34 mouse cellular contexts compared by ENCODE assay signal in genomic region chr4:154007759-154008158, GRCm38 (mm10). TPM values are rescaled to one million over a fixed set of nuclear protein-coding genes. Genes with fewer than 3 reads are reported as not detected.
A peak's percentile ranks its signal among the peaks of the same experiment; 100 is the strongest.
DNase-seq lines count a peak whose midpoint lies in the region; ATAC-seq and TF ChIP-seq lines count a peak whose summit lies in the region.
"Had no signal": no experiment of that assay in that cellular context is flagged by ENCODE, and none has a peak within 500 bp of the region (broad histone marks: within the 10 kb centered on the region; RNA-seq: fewer than 3 reads in every experiment).

No protein-coding gene starts in this region.

- 0 out of 2 replicates have a peak overlapping the region, but pooled peaks have one; percentile 15 for H3K9ac ChIP-seq in hindbrain, embryonic 13.5 days
- H3K9ac ChIP-seq in hindbrain, embryonic 16.5 days (ENCODE audit: low read depth, low read length) = no peak overlapping the region
- H3K9ac ChIP-seq: forebrain, embryonic 13.5 days; heart, embryonic 12.5 days; hindbrain, embryonic 15.5 days; limb, embryonic 12.5 days; liver, embryonic 15.5 days; midbrain, embryonic 12.5 days had no signal

- H3K27me3 ChIP-seq in hindbrain, embryonic 13.5 days = no peaks in the 10 kb centered on the region
- H3K27me3 ChIP-seq in hindbrain, embryonic 16.5 days (replicated peaks; ENCODE audit: control insufficient read depth, insufficient read depth, low read length) = no peaks in the 10 kb centered on the region
- no peaks in the 10 kb centered on the region for H3K27me3 ChIP-seq in limb, embryonic 10.5 days (ENCODE audit: low read depth, poor library complexity, severe bottlenecking)
- H3K27me3 ChIP-seq: forebrain, embryonic 13.5 days; heart, embryonic 12.5 days; hindbrain, embryonic 15.5 days; limb, embryonic 12.5 days; liver, embryonic 15.5 days; megakaryocyte, embryonic 14.5 days; midbrain, embryonic 12.5 days; Patski had no signal

- TF ChIP-seq CTCF in layer of hippocampus, adult 2 months (conservative IDR thresholded peaks at IDR 0.05) = no peak

- 82% methylated on average over 4 of the region's 4 CpGs for WGBS in hindbrain, embryonic 13.5 days
- 83% methylated on average over 4 of the region's 4 CpGs for WGBS in hindbrain, embryonic 16.5 days
- 89% methylated on average over 4 of the region's 4 CpGs for WGBS in limb, embryonic 10.5 days

- H3K9me3 ChIP-seq in hindbrain, embryonic 13.5 days = no peaks in the 10 kb centered on the region
- H3K9me3 ChIP-seq in hindbrain, embryonic 16.5 days (ENCODE audit: control insufficient read depth, low read length) = no peaks in the 10 kb centered on the region
- no peaks in the 10 kb centered on the region for H3K9me3 ChIP-seq in limb, embryonic 10.5 days (replicated peaks)
- H3K9me3 ChIP-seq: forebrain, embryonic 13.5 days; G1E; heart, embryonic 12.5 days; hindbrain, embryonic 15.5 days; limb, embryonic 12.5 days; liver, embryonic 15.5 days; midbrain, embryonic 12.5 days had no signal

- no peak overlapping the region for H3K4me3 ChIP-seq in hindbrain, embryonic 13.5 days
- H3K4me3 ChIP-seq in hindbrain, embryonic 16.5 days (ENCODE audit: low read length) = no peak overlapping the region
- no peak overlapping the region for H3K4me3 ChIP-seq in limb, embryonic 10.5 days
- H3K4me3 ChIP-seq in layer of hippocampus, adult 2 months = no peak overlapping the region
- H3K4me3 ChIP-seq: forebrain, embryonic 13.5 days; heart, embryonic 12.5 days; hindbrain, embryonic 15.5 days; limb, embryonic 12.5 days; liver, embryonic 15.5 days; megakaryocyte, embryonic 14.5 days; midbrain, embryonic 12.5 days had no signal

- H3K36me3 ChIP-seq in hindbrain, embryonic 13.5 days = peaks cover 51% of the 10 kb centered on the region
- peaks cover 25% of the 10 kb centered on the region for H3K36me3 ChIP-seq in hindbrain, embryonic 16.5 days (ENCODE audit: control insufficient read depth, insufficient read depth, low read length)
- peaks cover 45% of the 10 kb centered on the region for H3K36me3 ChIP-seq in limb, embryonic 10.5 days

- H3K4me2 ChIP-seq in hindbrain, embryonic 13.5 days = no peak overlapping the region
- no peak overlapping the region for H3K4me2 ChIP-seq in hindbrain, embryonic 16.5 days (ENCODE audit: low read length)
- H3K4me2 ChIP-seq: forebrain, embryonic 13.5 days; heart, embryonic 12.5 days; hindbrain, embryonic 15.5 days; limb, embryonic 12.5 days; liver, embryonic 15.5 days; midbrain, embryonic 12.5 days had no signal

- peaks cover 13% of the 10 kb centered on the region for H3K4me1 ChIP-seq in hindbrain, embryonic 13.5 days (replicated peaks)
- peaks cover 7% of the 10 kb centered on the region for H3K4me1 ChIP-seq in hindbrain, embryonic 16.5 days (ENCODE audit: control insufficient read depth, insufficient read depth, low read depth, low read length)
- H3K4me1 ChIP-seq in limb, embryonic 10.5 days = peaks cover 10% of the 10 kb centered on the region

- ATAC-seq in hindbrain, embryonic 13.5 days (ENCODE audit: low FRiP score) = no peak
- ATAC-seq in hindbrain, embryonic 16.5 days = no peak
- ATAC-seq: forebrain, embryonic 13.5 days; Patski had no signal

- peak; percentile 47 for DNase-seq in adrenal gland, postnatal 14 days
- DNase-seq in adrenal gland, postnatal 4 days (ENCODE audit: low spot score in 2 of 2) = no peak
- DNase-seq in lung, adult 18-20 months = peak; percentile 76 to 81
- peak; percentile 67 for DNase-seq in lung, postnatal 25 days (ENCODE audit: low spot score)
- DNase-seq in limb, embryonic 10.5 days (ENCODE audit: low spot score) = no peak
- DNase-seq in layer of hippocampus, adult 2 months (ENCODE audit: low spot score in 2 of 2) = no peak
- DNase-seq: cerebellum, adult 2 months; cerebellum, postnatal 14 days; gastrocnemius, postnatal 14 days; heart, adult 18-20 months; heart, postnatal 4 days; kidney, adult 18-20 months; layer of hippocampus, postnatal 36 days; right cerebral cortex, postnatal 14 days; thymus, postnatal 14 days had no signal

- no peak overlapping the region for H3K27ac ChIP-seq in hindbrain, embryonic 13.5 days
- no peak overlapping the region for H3K27ac ChIP-seq in hindbrain, embryonic 16.5 days (ENCODE audit: low read depth, low read length)
- no peak overlapping the region for H3K27ac ChIP-seq in limb, embryonic 10.5 days
- no peak overlapping the region for H3K27ac ChIP-seq in layer of hippocampus, adult 2 months
- H3K27ac ChIP-seq: forebrain, embryonic 13.5 days; hindbrain, embryonic 15.5 days; limb, embryonic 12.5 days; liver, embryonic 15.5 days; midbrain, embryonic 12.5 days had no signal

RNA-seq across cellular contexts. Expression of gene Lrrc47, which starts 3.8 kb away (rescaled TPM):
- 39.8 and 44.3 TPM in 2 replicates for total RNA-seq in adrenal gland, postnatal 14 days (2021)
- 10 to 100 TPM; 64.2 to 65.6 TPM for total RNA-seq in adrenal gland, postnatal 4 days (2021)
- polyA plus RNA-seq in hindbrain, embryonic 13.5 days (2015; fragmentation: Nextera tagmentation; extraction: Ambion mirVana) = 20.3 and 24.4 TPM in 2 replicates
- 12.8 and 15.8 TPM in 2 replicates for polyA plus RNA-seq in hindbrain, embryonic 16.5 days (2015; fragmentation: Nextera tagmentation; extraction: Ambion mirVana)
- polyA plus RNA-seq in limb, embryonic 10.5 days (2016; fragmentation: Nextera tagmentation; extraction: Ambion mirVana) = 28.3 and 32.2 TPM in 2 replicates
- 10 to 100 TPM; 65.4 to 70.3 TPM for total RNA-seq in layer of hippocampus, adult 2 months (2021)

RNA-seq across cellular contexts. Expression of gene Smim1, which starts 18.3 kb away (rescaled TPM):
- total RNA-seq in adrenal gland, postnatal 14 days (2021) = 31.4 and 33.0 TPM in 2 replicates
- 10 to 100 TPM; 62.0 to 63.3 TPM for total RNA-seq in adrenal gland, postnatal 4 days (2021)
- polyA plus RNA-seq in hindbrain, embryonic 13.5 days (2015; fragmentation: Nextera tagmentation; extraction: Ambion mirVana) = 7.3 and 8.1 TPM in 2 replicates
- 13.9 and 14.9 TPM in 2 replicates for polyA plus RNA-seq in hindbrain, embryonic 16.5 days (2015; fragmentation: Nextera tagmentation; extraction: Ambion mirVana)
- 12.7 and 27.4 TPM in 2 replicates for polyA plus RNA-seq in limb, embryonic 10.5 days (2016; fragmentation: Nextera tagmentation; extraction: Ambion mirVana)
- total RNA-seq in layer of hippocampus, adult 2 months (2021) = 1 to 10 TPM; 6.3 to 7.8 TPM

RNA-seq across cellular contexts. Expression of gene Cep104, which starts 32.8 kb away (rescaled TPM):
- 22.3 and 24.8 TPM in 2 replicates for total RNA-seq in adrenal gland, postnatal 14 days (2021)
- 10 to 100 TPM; 22.1 to 23.1 TPM for total RNA-seq in adrenal gland, postnatal 4 days (2021)
- polyA plus RNA-seq in hindbrain, embryonic 13.5 days (2015; fragmentation: Nextera tagmentation; extraction: Ambion mirVana) = 16.1 and 19.9 TPM in 2 replicates
- polyA plus RNA-seq in hindbrain, embryonic 16.5 days (2015; fragmentation: Nextera tagmentation; extraction: Ambion mirVana) = 16.5 and 17.1 TPM in 2 replicates
- polyA plus RNA-seq in limb, embryonic 10.5 days (2016; fragmentation: Nextera tagmentation; extraction: Ambion mirVana) = 21.0 and 22.3 TPM in 2 replicates
- total RNA-seq in layer of hippocampus, adult 2 months (2021) = 10 to 100 TPM; 31.6 to 34.8 TPM

RNA-seq across cellular contexts. Expression of gene Dffb, which starts 32.8 kb away (rescaled TPM):
- total RNA-seq in adrenal gland, postnatal 14 days (2021) = 4.3 and 7.4 TPM in 2 replicates
- total RNA-seq in adrenal gland, postnatal 4 days (2021) = 10 to 100 TPM; 13.8 TPM
- polyA plus RNA-seq in hindbrain, embryonic 13.5 days (2015; fragmentation: Nextera tagmentation; extraction: Ambion mirVana) = 10.1 and 12.5 TPM in 2 replicates
- polyA plus RNA-seq in hindbrain, embryonic 16.5 days (2015; fragmentation: Nextera tagmentation; extraction: Ambion mirVana) = 8.5 and 9.6 TPM in 2 replicates
- polyA plus RNA-seq in limb, embryonic 10.5 days (2016; fragmentation: Nextera tagmentation; extraction: Ambion mirVana) = 14.8 TPM in 2 replicates
- total RNA-seq in layer of hippocampus, adult 2 months (2021) = 10 to 100 TPM; 17.2 to 18.3 TPM

RNA-seq across cellular contexts. Expression of gene Ccdc27, which starts 34.7 kb away (rescaled TPM):
- not detected in 2 replicates for total RNA-seq in adrenal gland, postnatal 14 days (2021)
- under 1 TPM in 1 of 2 experiments, not detected in 1; 0.20 TPM for total RNA-seq in adrenal gland, postnatal 4 days (2021)
- not detected in 2 replicates for polyA plus RNA-seq in hindbrain, embryonic 13.5 days (2015; fragmentation: Nextera tagmentation; extraction: Ambion mirVana)
- not detected in 2 replicates for polyA plus RNA-seq in hindbrain, embryonic 16.5 days (2015; fragmentation: Nextera tagmentation; extraction: Ambion mirVana)
- polyA plus RNA-seq in limb, embryonic 10.5 days (2016; fragmentation: Nextera tagmentation; extraction: Ambion mirVana) = not detected in 2 replicates
- total RNA-seq in layer of hippocampus, adult 2 months (2021) = 1 to 10 TPM; 1.2 to 1.4 TPM
- total RNA-seq: G1E; gastrocnemius, postnatal 14 days; heart, adult 18-20 months; heart, postnatal 4 days; liver, adult 2 months; midbrain, postnatal 0 days had no signal
- polyA plus RNA-seq: cerebellum, adult 2 months; cortical plate, adult 2 months; forebrain, embryonic 13.5 days; G1E; heart, postnatal 0 days; hindbrain, embryonic 15.5 days; intestine, embryonic 14.5 days; limb, embryonic 12.5 days; liver, adult 2 months; lung, embryonic 16.5 days; midbrain, embryonic 12.5 days; midbrain, postnatal 0 days; neural tube, embryonic 14.5 days; stomach, embryonic 16.5 days had no signal

Comparison
In these comparisons a context has a peak if more than half of its experiments do, and no peak if none do; other contexts are left out.
1. DNase-seq: peak in adrenal gland, postnatal 14 days (single experiment), lung, adult 18-20 months (2 of 2) and lung, postnatal 25 days (single experiment); none in adrenal gland, postnatal 4 days (0 of 2), limb, embryonic 10.5 days (single experiment) and layer of hippocampus, adult 2 months (0 of 2).